Mouse (Mus musculus): Measurements from ENCODE around the gene Thtpa.

DNA sequence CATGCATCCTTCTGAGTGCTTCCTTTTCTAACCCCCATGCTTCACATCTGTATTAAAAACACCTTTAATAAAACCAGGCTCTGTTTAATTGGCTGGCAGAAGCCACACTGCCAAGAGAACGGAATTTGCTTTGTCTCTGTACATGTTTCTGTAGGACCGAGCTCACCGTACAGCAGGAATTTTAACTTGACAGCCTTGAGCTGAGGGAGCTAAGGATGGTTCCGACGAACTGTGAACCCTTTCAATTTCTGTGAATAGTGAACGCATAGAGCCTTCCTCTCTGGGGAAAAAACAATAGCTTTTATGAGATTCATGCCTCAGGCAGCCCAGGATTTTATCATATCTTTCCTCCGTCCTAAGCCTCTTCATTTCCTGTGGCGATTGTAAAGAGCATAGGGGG lies 27.8 kb downstream of the Thtpa start:
- TF ChIP-seq CTCF (IDR thresholded peaks at IDR 0.05; ENCODE audit: extremely low read depth, insufficient read length, insufficient replicate concordance, low read depth, low read length) = no peak
- no peak for TF ChIP-seq POLR2A (IDR thresholded peaks at IDR 0.05; ENCODE audit: low read depth, low read length)

Measured in small intestine, adult 2 months (tissue).